Mouse (Mus musculus): ENCODE data around the gene Gm4353. TPM values are rescaled to one million over a fixed set of nuclear protein-coding genes. Genes with fewer than 3 reads are reported as not detected.

Gm4353 gene
- polyA plus RNA-seq (2012; ENCODE audit: low replicate concordance): 0.24 and 3.8 TPM in 2 replicates

GRCm38 (mm10) chr7:116084366-116084765 is at the start of gene Gm4353:
Gm4353 (minus strand) TSS chr7:116084635.

GRCm38 (mm10) chr7:116039196-116039537 is 45.3 kb downstream of the Gm4353 start, which contains the start of gene 1110004F10Rik:
1110004F10Rik (plus strand) TSS chr7:116039397.

DNA sequence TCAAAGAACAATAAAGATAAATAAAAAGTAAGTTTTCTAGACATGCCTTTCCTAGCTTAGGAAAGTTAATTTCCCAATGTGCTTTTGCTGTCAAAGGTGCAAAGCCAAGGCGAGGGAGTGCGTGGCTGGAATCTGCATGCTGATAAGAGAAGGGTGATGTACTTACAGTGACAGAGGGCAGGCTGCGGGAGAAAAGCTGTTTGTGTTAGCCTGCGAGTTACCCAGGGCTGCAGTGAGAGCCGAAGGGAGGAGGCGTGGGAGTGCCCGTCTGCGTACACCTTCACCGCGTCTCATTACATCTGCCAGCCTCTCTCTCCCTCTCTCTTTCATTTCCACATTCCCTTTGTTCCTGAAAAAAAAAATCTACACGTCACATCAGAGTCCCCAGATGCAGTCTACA is 45.9 kb downstream of the Gm4353 start, which contains the start of gene Sox6:
Sox6 (minus strand) TSS at position 286 of the 400 bp plus-strand sequence.

Other genes starting within 250 kb of the Gm4353 start
- gene Sox6, start 45.8 kb downstream of the Gm4353 start, polyA plus RNA-seq (2012; ENCODE audit: low replicate concordance): 2.4 and 6.1 TPM in 2 replicates
- 14.4 and 18.1 TPM in 2 replicates for gene 1110004F10Rik, start 45.2 kb downstream of the Gm4353 start, polyA plus RNA-seq (2012; ENCODE audit: low replicate concordance)
- gene Plekha7, start 223.7 kb upstream of the Gm4353 start, polyA plus RNA-seq (2012; ENCODE audit: low replicate concordance): 2.3 and 3.9 TPM in 2 replicates
- 773 and 3,974 TPM in 2 replicates for gene Rps13, start 249.6 kb upstream of the Gm4353 start, polyA plus RNA-seq (2012; ENCODE audit: low replicate concordance)

Data from leukemia stem cell, adult 10-12 weeks (primary cell).